Mouse (Mus musculus) limb, embryonic 14.5 days (tissue): ENCODE results near the gene Cep131. TPM values are rescaled to one million over a fixed set of nuclear protein-coding genes. Genes with fewer than 3 reads are reported as not detected.

Source experiments
- ATAC-seq: fragments of 200-750 bp; cut with Nextera tagmentation; 2 replicates; pipeline ENCODE4 v1.8.0; 2017; ENCODE audit warnings: low read depth, moderate number of reproducible peaks, moderate TSS enrichment; ENCODE audit not compliant: low FRiP score
- DNase-seq: peaks from one replicate; pipeline ENCODE4 v3.0.0-alpha.2; 2015; ENCODE audit warnings: low spot score
- H3K27ac ChIP-seq: fragments of 300-500 bp; sonication (generic); replicated peaks from 2 replicates; pipeline ENCODE4 v1.5.1; 2014; ENCODE audit warnings: low read depth, mild to moderate bottlenecking, low read length, moderate library complexity, mixed read lengths
- H3K27me3 ChIP-seq: fragments of 300-500 bp; sonication (generic); 2 replicates; pipeline ENCODE4 v1.6.1; 2014; ENCODE audit warnings: low read length, mixed read lengths; ENCODE audit not compliant: control insufficient read depth, insufficient read depth
- H3K36me3 ChIP-seq: fragments of 300-500 bp; sonication (generic); 2 replicates; pipeline ENCODE4 v1.6.1; 2014; ENCODE audit warnings: mild to moderate bottlenecking, low read length, moderate library complexity, mixed read lengths; ENCODE audit not compliant: control insufficient read depth, insufficient read depth
- H3K4me1 ChIP-seq: fragments of 300-500 bp; sonication (generic); 2 replicates; pipeline ENCODE4 v1.6.1; 2014; ENCODE audit warnings: antibody characterized with exemption, low read length, mixed read lengths; ENCODE audit not compliant: control insufficient read depth, insufficient read depth
- H3K4me2 ChIP-seq: fragments of 300-500 bp; sonication (generic); replicated peaks from 2 replicates; pipeline ENCODE4 v1.6.1; 2014; ENCODE audit warnings: low read depth, mild to moderate bottlenecking, low read length, moderate library complexity; ENCODE audit not compliant: severe bottlenecking
- H3K4me3 ChIP-seq: fragments of 300-500 bp; sonication (generic); replicated peaks from 2 replicates; pipeline ENCODE4 v1.5.1; 2014; ENCODE audit warnings: low read length
- H3K9ac ChIP-seq: fragments of 300-500 bp; sonication (generic); 2 replicates; pipeline ENCODE4 v1.6.1; 2014; ENCODE audit warnings: mild to moderate bottlenecking, low read depth, low read length, moderate library complexity; ENCODE audit not compliant: severe bottlenecking
- H3K9me3 ChIP-seq: fragments of 300-500 bp; sonication (generic); 2 replicates; pipeline ENCODE4 v1.6.1; 2016; ENCODE audit warnings: low read length; ENCODE audit not compliant: control insufficient read depth
- POLR2A ChIP-seq: fragments of 200-500 bp; IDR thresholded peaks from 2 replicates; pipeline ENCODE4 v1.8.0; 2012; ENCODE audit warnings: inconsistent platforms, mild to moderate bottlenecking, moderate library complexity, borderline replicate concordance; ENCODE audit not compliant: insufficient read depth, insufficient read length; ENCODE audit errors: extremely low read depth
- WGBS: fragments of 180-500 bp; shearing (Covaris S2); extraction: QIAGEN DNeasy Blood & Tissue Kit; methylation state at CpG from one replicate; pipeline ENCODE4 v1.1.7; 2014; 5-methylcytosine and 5-hydroxymethylcytosine counted together
- polyA plus RNA-seq, 2 experiments: library from polyadenylated mRNA; depleted of rRNA in 1 of 2; stranded (reverse) in 1 of 2; unstranded in 1 of 2; fragments of >200 nt; fragmentation: Nextera tagmentation in 1 of 2; extraction: Ambion mirVana in 1 of 2; gene quantifications; 2 replicates each; pipeline versions ENCODE4 v1.2.1 to v1.2.3; 2012 to 2014

The Cep131 gene
- polyA plus RNA-seq, 2 experiments = 23.3 to 31.7 TPM

- H3K4me1 ChIP-seq = no peaks in the 10 kb centered on the region
- 92% methylated on average over 2 of the region's 2 CpGs for whole genome bisulfite sequencing
- ATAC-seq = no peak
Observed at GRCm38 (mm10) chr11:120126845-120127244, 40.2 kb upstream of the Cep131 start.

GRCm38 (mm10) chr11:120122126-120122525, 35.5 kb upstream of the Cep131 start:
- DNase-seq = no peak
- H3K27me3 ChIP-seq = no peaks in the 10 kb centered on the region
- peaks cover 28% of the 10 kb centered on the region for H3K36me3 ChIP-seq
- H3K4me2 ChIP-seq = no peak overlapping the region
- no peaks in the 10 kb centered on the region for H3K9me3 ChIP-seq
- H3K4me1 ChIP-seq = no peaks in the 10 kb centered on the region
- 87% methylated on average over 12 of the region's 12 CpGs for WGBS
- H3K4me3 ChIP-seq = no peak overlapping the region
- no peak for ATAC-seq
- no peak overlapping the region for H3K9ac ChIP-seq
- no peak for TF ChIP-seq POLR2A
- no peak overlapping the region for H3K27ac ChIP-seq

More at GRCm38 (mm10) chr11:120126845-120127244, 40.2 kb upstream of the Cep131 start:
- H3K36me3 ChIP-seq = peaks cover 55% of the 10 kb centered on the region
- DNase-seq = no peak
- no peak overlapping the region for H3K27ac ChIP-seq
- H3K4me2 ChIP-seq = no peak overlapping the region
- no peak overlapping the region for H3K4me3 ChIP-seq
- no peaks in the 10 kb centered on the region for H3K27me3 ChIP-seq
- TF ChIP-seq POLR2A = no peak
- no peak overlapping the region for H3K9ac ChIP-seq
- no peaks in the 10 kb centered on the region for H3K9me3 ChIP-seq

DNA sequence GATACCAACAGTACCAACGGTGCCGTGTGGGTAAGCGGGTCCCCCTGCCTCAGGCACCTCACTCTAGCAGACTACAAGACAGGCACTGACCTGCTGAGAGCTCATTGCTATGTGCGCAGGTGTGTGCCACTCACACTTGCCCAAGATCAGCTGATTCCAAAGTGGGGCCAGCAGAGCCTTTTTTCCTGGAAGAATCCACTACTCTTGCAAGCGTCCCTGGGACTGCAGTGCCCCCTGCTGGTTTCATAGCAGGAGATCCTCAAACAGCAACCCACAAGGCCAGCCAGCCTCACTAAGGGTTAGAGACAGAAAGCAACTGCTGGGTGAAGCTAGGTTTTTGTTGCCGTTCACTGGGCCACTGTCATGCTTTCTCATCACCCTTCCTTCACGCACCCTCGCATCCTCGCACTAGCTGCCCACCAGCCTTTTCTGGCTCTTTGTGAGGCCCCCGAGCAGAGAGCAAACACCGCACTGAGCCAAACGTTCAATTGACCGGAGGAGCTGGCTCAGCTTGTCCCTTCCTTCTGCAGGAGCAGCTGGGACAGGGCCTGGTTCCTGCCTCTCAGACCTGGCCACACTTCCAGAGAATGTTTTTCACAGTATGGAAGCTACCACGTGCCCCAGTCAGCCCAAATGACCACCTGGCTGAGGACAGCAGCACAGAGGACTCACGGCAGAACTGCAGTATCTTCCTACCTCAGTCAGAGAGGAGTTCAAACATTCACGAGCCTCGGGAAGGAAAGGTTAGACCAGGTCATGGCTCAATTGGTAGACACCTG, 34.2 kb upstream of the Cep131 start:
- ATAC-seq (peak; percentile 41; the same call in 1 of the 2 replicates), DNase-seq (peak; percentile 64)
- Histone ChIP-seq H3K27me3 (no peaks in the 10 kb centered on the region), H3K9ac (no peak overlapping the region), H3K9me3 (no peaks in the 10 kb centered on the region), H3K4me3 (no peak overlapping the region), H3K4me1 (no peaks in the 10 kb centered on the region), H3K36me3 (peaks cover 36% of the 10 kb centered on the region), H3K27ac (no peak overlapping the region), H3K4me2 (no peak overlapping the region)
- no peak for TF ChIP-seq POLR2A
- 82% methylated on average over 17 of the region's 17 CpGs for WGBS

GRCm38 (mm10) chr11:120119936-120120541, 33.4 kb upstream of the Cep131 start:
- DNase-seq (no peak), ATAC-seq (no peak)
- Histone ChIP-seq H3K9ac (no peak overlapping the region), H3K36me3 (peaks cover 36% of the 10 kb centered on the region), H3K4me3 (no peak overlapping the region), H3K4me2 (no peak overlapping the region), H3K9me3 (no peaks in the 10 kb centered on the region), H3K4me1 (0 out of 2 replicates have a peak, but pooled peaks cover 2% of the 10 kb centered on the region), H3K27me3 (no peaks in the 10 kb centered on the region), H3K27ac (no peak overlapping the region)
- no peak for TF ChIP-seq POLR2A
- 54% methylated on average over 10 of the region's 10 CpGs for WGBS

DNA sequence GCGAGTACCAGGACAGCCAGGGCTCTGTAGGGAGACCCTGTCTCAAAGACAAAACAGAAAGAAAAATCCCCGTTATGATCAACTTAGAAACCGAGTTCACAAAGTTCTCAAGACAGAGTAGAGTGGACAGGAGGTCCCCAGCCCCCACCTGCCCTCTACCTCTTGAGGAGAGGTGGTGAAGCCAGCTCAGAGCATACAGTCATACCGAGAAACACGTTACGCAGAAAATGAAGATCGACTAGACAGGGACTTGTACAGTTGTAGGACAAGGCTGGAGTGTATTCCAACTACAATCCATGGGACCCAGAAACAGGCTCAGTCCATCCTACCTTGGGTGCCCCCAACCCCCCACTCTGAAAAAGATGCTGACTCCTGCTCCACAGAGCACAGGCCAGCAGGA, 32.5 kb upstream of the Cep131 start:
- Histone ChIP-seq H3K4me2 (no peak overlapping the region), H3K27ac (no peak overlapping the region), H3K36me3 (peaks cover 42% of the 10 kb centered on the region), H3K27me3 (no peaks in the 10 kb centered on the region), H3K9me3 (no peaks in the 10 kb centered on the region), H3K9ac (no peak overlapping the region), H3K4me3 (no peak overlapping the region), H3K4me1 (0 out of 2 replicates have a peak, but pooled peaks cover 4% of the 10 kb centered on the region)
- WGBS = 98% methylated on average over 7 of the region's 7 CpGs
- no peak for TF ChIP-seq POLR2A
- DNase-seq (no peak), ATAC-seq (no peak)
